Mouse (Mus musculus) embryonic facial prominence, embryonic 15.5 days (tissue): ENCODE results near the gene Sprr1a. TPM values are rescaled to one million over a fixed set of nuclear protein-coding genes. Genes with fewer than 3 reads are reported as not detected.

Experiments used
- ATAC-seq: fragments of 200-750 bp; cut with Nextera tagmentation; 2 replicates; pipeline ENCODE4 v1.8.0; 2017; ENCODE audit warnings: low read depth, moderate TSS enrichment; ENCODE audit not compliant: insufficient number of reproducible peaks, low FRiP score, low TSS enrichment
- H3K27ac ChIP-seq: fragments of 300-500 bp; sonication (generic); replicated peaks from 2 replicates; pipeline ENCODE4 v1.5.1; 2015; ENCODE audit warnings: mild to moderate bottlenecking, inconsistent platforms
- H3K27me3 ChIP-seq: fragments of 300-500 bp; sonication (generic); 2 replicates; pipeline ENCODE4 v1.6.1; 2015; ENCODE audit warnings: inconsistent platforms
- H3K36me3 ChIP-seq: fragments of 300-500 bp; sonication (generic); 2 replicates; pipeline ENCODE4 v1.6.1; 2015; ENCODE audit warnings: mild to moderate bottlenecking, inconsistent platforms
- H3K4me1 ChIP-seq: fragments of 300-500 bp; sonication (generic); 2 replicates; pipeline ENCODE4 v1.6.1; 2015; ENCODE audit warnings: inconsistent platforms
- H3K4me2 ChIP-seq: fragments of 300-500 bp; sonication (generic); replicated peaks from 2 replicates; pipeline ENCODE4 v1.6.1; 2015; ENCODE audit warnings: mild to moderate bottlenecking, inconsistent platforms
- H3K4me3 ChIP-seq: fragments of 300-500 bp; sonication (generic); replicated peaks from 2 replicates; pipeline ENCODE4 v1.5.1; 2015; ENCODE audit warnings: mild to moderate bottlenecking, inconsistent platforms
- H3K9ac ChIP-seq: fragments of 300-500 bp; sonication (generic); 2 replicates; pipeline ENCODE4 v1.6.1; 2015; ENCODE audit warnings: inconsistent platforms
- H3K9me3 ChIP-seq: fragments of 300-500 bp; sonication (generic); replicated peaks from 2 replicates; pipeline ENCODE4 v1.6.1; 2016; ENCODE audit warnings: inconsistent platforms
- WGBS: fragments of 180-500 bp; shearing (Covaris S2); methylation state at CpG from one replicate; pipeline ENCODE4 v1.1.7; 2015; 5-methylcytosine and 5-hydroxymethylcytosine counted together
- polyA plus RNA-seq: library from polyadenylated mRNA; unstranded; fragments of >200 nt; fragmentation: Nextera tagmentation; extraction: Ambion mirVana; gene quantifications from 2 replicates; pipeline ENCODE4 v1.2.1, GENCODE M21; 2015

The Sprr1a gene
- polyA plus RNA-seq, 1 experiment from 2014 or later: 332 TPM

- WGBS: 70% methylated on average over 1 of the region's 1 CpGs
Measured at GRCm38 (mm10) chr3:92466576-92466975, 19.1 kb downstream of the Sprr1a start.

GRCm38 (mm10) chr3:92458620-92459019, 27.1 kb downstream of the Sprr1a start, which contains the start of gene Sprr3:
TSS of gene Sprr3 (minus strand) at chr3:92458720.
- H3K36me3 ChIP-seq: no peaks in the 10 kb centered on the region
- no peak within 1 kb of the TSS for H3K4me3 ChIP-seq
- H3K9me3 ChIP-seq: no peaks in the 10 kb centered on the region
- no peaks in the 10 kb centered on the region for H3K27me3 ChIP-seq
- ATAC-seq: no peak
- no peak within 1 kb of the TSS for H3K4me2 ChIP-seq
- no peak within 1 kb of the TSS for H3K9ac ChIP-seq
- no peak within 1 kb of the TSS for H3K27ac ChIP-seq
- H3K4me1 ChIP-seq: no peaks in the 10 kb centered on the region
- WGBS: 66% methylated on average over 2 of the region's 2 CpGs

More at GRCm38 (mm10) chr3:92466576-92466975, 19.1 kb downstream of the Sprr1a start:
- Histone ChIP-seq H3K27ac (no peak overlapping the region), H3K9me3 (no peaks in the 10 kb centered on the region), H3K36me3 (no peaks in the 10 kb centered on the region), H3K4me3 (no peak overlapping the region), H3K4me2 (no peak overlapping the region), H3K9ac (no peak overlapping the region), H3K27me3 (no peaks in the 10 kb centered on the region), H3K4me1 (no peaks in the 10 kb centered on the region)
- ATAC-seq: no peak

- no peaks in the 10 kb centered on the region for H3K9me3 ChIP-seq
- 80% methylated on average over 5 of the region's 5 CpGs for WGBS
- ATAC-seq: no peak
Measured at GRCm38 (mm10) chr3:92455151-92455550, 30.5 kb downstream of the Sprr1a start.

GRCm38 (mm10) chr3:92440177-92440576, 45.5 kb downstream of the Sprr1a start:
- Histone ChIP-seq H3K36me3 (no peaks in the 10 kb centered on the region), H3K4me3 (no peak overlapping the region), H3K27me3 (no peaks in the 10 kb centered on the region), H3K4me1 (no peaks in the 10 kb centered on the region), H3K9ac (no peak overlapping the region), H3K4me2 (no peak overlapping the region), H3K27ac (no peak overlapping the region), H3K9me3 (no peaks in the 10 kb centered on the region)
- ATAC-seq: no peak
- 69% methylated on average over 3 of the region's 3 CpGs for whole genome bisulfite sequencing

More at GRCm38 (mm10) chr3:92455151-92455550, 30.5 kb downstream of the Sprr1a start:
- Histone ChIP-seq H3K27ac (no peak overlapping the region), H3K4me2 (no peak overlapping the region), H3K36me3 (no peaks in the 10 kb centered on the region), H3K9ac (no peak overlapping the region), H3K4me1 (no peaks in the 10 kb centered on the region), H3K4me3 (no peak overlapping the region), H3K27me3 (no peaks in the 10 kb centered on the region)

- Histone ChIP-seq H3K27ac (no peak within 1 kb of the TSS), H3K4me3 (no peak within 1 kb of the TSS), H3K27me3 (no peaks in the 10 kb centered on the region), H3K4me2 (no peak within 1 kb of the TSS), H3K9ac (no peak within 1 kb of the TSS), H3K36me3 (no peaks in the 10 kb centered on the region), H3K4me1 (no peaks in the 10 kb centered on the region), H3K9me3 (no peaks in the 10 kb centered on the region)
- no peak for ATAC-seq
- 84% methylated on average over 3 of the region's 3 CpGs for WGBS
Measured at GRCm38 (mm10) chr3:92438689-92439088, 47.0 kb downstream of the Sprr1a start, which contains the start of gene Sprr1b. TSS of gene Sprr1b (minus strand) at chr3:92438789.

Other genes with a start within 250 kb of the Sprr1a start
- 0.39 TPM in 1 of 2 replicates, not detected in the other for gene Sprr2a3, start 200.5 kb downstream of the Sprr1a start, polyA plus RNA-seq
- gene Sprr2b, start 169.3 kb downstream of the Sprr1a start, polyA plus RNA-seq: 0.29 TPM in 1 of 2 replicates, not detected in the other
- gene Sprr2d, start 146.8 kb downstream of the Sprr1a start, polyA plus RNA-seq: not detected in 2 replicates
- not detected in 2 replicates for gene Sprr2e, start 133.8 kb downstream of the Sprr1a start, polyA plus RNA-seq
- gene Sprr2f, start 120.7 kb downstream of the Sprr1a start, polyA plus RNA-seq: not detected in 2 replicates
- gene Sprr2h, start 100.2 kb downstream of the Sprr1a start, polyA plus RNA-seq: 1.5 and 4.6 TPM in 2 replicates
- 0.29 TPM in 1 of 2 replicates, not detected in the other for gene Sprr2i, start 77.9 kb downstream of the Sprr1a start, polyA plus RNA-seq
- 0.26 TPM in 1 of 2 replicates, not detected in the other for gene Sprr2j-ps, start 67.8 kb downstream of the Sprr1a start, polyA plus RNA-seq
- 8.5 and 21.1 TPM in 2 replicates for gene Gm9774, start 56.5 kb downstream of the Sprr1a start, polyA plus RNA-seq
- 1.2 TPM in 2 replicates for gene Sprr2k, start 53.3 kb downstream of the Sprr1a start, polyA plus RNA-seq
- 50.3 and 55.6 TPM in 2 replicates for gene Sprr1b, start 47.1 kb downstream of the Sprr1a start, polyA plus RNA-seq
- 27.2 and 28.3 TPM in 2 replicates for gene Sprr3, start 27.2 kb downstream of the Sprr1a start, polyA plus RNA-seq
- gene Sprr4, start 14.6 kb upstream of the Sprr1a start, polyA plus RNA-seq: 2.3 and 6.7 TPM in 2 replicates
- gene 2310046K23Rik, start 48.6 kb upstream of the Sprr1a start, polyA plus RNA-seq: 5.0 and 5.6 TPM in 2 replicates
- 11.6 and 13.2 TPM in 2 replicates for gene Ivl, start 87.8 kb upstream of the Sprr1a start, polyA plus RNA-seq
- not detected in 2 replicates for gene Smcp, start 103.1 kb upstream of the Sprr1a start, polyA plus RNA-seq
- 0.89 and 1.1 TPM in 2 replicates for gene 2210017I01Rik, start 121.6 kb upstream of the Sprr1a start, polyA plus RNA-seq
- 7.3 TPM in 2 replicates for gene Lce6a, start 135.8 kb upstream of the Sprr1a start, polyA plus RNA-seq
- 6.2 and 8.1 TPM in 2 replicates for gene Lce1a1, start 162.4 kb upstream of the Sprr1a start, polyA plus RNA-seq
- gene Lce1b, start 171.0 kb upstream of the Sprr1a start, polyA plus RNA-seq: 2.0 and 2.4 TPM in 2 replicates
- 8.7 and 11.9 TPM in 2 replicates for gene Lce1a2, start 184.4 kb upstream of the Sprr1a start, polyA plus RNA-seq
- 4.5 and 8.4 TPM in 2 replicates for gene Lce1c, start 193.4 kb upstream of the Sprr1a start, polyA plus RNA-seq
- 2.1 and 3.6 TPM in 2 replicates for gene Lce1d, start 201.3 kb upstream of the Sprr1a start, polyA plus RNA-seq
- gene Lce1e, start 223.2 kb upstream of the Sprr1a start, polyA plus RNA-seq: 1.0 and 2.4 TPM in 2 replicates
- 1.5 and 3.7 TPM in 2 replicates for gene Lce1f, start 234.5 kb upstream of the Sprr1a start, polyA plus RNA-seq